In the genomic region with DNA sequence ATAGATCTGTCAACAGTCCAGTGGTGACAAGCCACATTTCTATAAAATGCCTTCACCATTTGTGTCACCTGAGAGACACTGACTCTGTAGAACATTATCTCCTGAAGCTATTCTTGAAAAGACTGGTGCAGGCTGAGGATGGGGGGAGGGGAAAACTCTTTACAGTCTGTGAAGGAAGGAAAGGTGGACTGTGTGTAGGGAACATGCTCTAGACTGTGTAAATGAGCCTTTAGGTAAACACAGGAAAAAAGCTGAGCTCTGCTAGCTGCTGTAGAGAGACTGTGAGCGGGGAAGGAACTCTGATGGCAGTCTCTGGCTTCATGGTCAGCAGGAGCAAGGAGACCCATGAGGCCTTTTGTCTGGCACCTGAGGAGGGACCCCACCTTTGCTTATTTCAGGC, we compare ENCODE assay signal across 22 mouse cellular contexts.
DNase-seq lines count a peak whose midpoint lies in the region; ATAC-seq and TF ChIP-seq lines count a peak whose summit lies in the region.
"Had no signal": no experiment of that assay in that cellular context is flagged by ENCODE, and none has a peak within 500 bp of the region (broad histone marks: within the 10 kb centered on the region; RNA-seq: fewer than 3 reads in every experiment).

No protein-coding gene starts in this region.

- H3K27ac ChIP-seq in hindbrain, embryonic 13.5 days: 0 out of 2 replicates have a peak overlapping the region, but pooled peaks have one; percentile 45
- H3K27ac ChIP-seq in hindbrain, embryonic 10.5 days: no peak overlapping the region
- no peak overlapping the region for H3K27ac ChIP-seq in lung, embryonic 16.5 days (ENCODE audit: low read length)
- 0 out of 2 replicates have a peak overlapping the region, but pooled peaks have one; percentile 14 for H3K27ac ChIP-seq in neural tube, embryonic 15.5 days (replicated peaks)
- H3K27ac ChIP-seq: embryonic facial prominence, embryonic 15.5 days; gastrocnemius, adult 2 months; kidney, embryonic 15.5 days; limb, embryonic 13.5 days; liver, embryonic 12.5 days; midbrain, embryonic 12.5 days had no signal

- peaks cover 9% of the 10 kb centered on the region for H3K4me1 ChIP-seq in hindbrain, embryonic 13.5 days (replicated peaks)
- H3K4me1 ChIP-seq in hindbrain, embryonic 10.5 days (replicated peaks): peaks cover 30% of the 10 kb centered on the region
- 0 out of 2 replicates have a peak, but pooled peaks cover 2% of the 10 kb centered on the region for H3K4me1 ChIP-seq in lung, embryonic 16.5 days (replicated peaks; ENCODE audit: control insufficient read depth, insufficient read depth, low read length)
- peaks cover 6% of the 10 kb centered on the region for H3K4me1 ChIP-seq in neural tube, embryonic 15.5 days
- H3K4me1 ChIP-seq: embryonic facial prominence, embryonic 15.5 days; liver, embryonic 12.5 days had no signal

- 96% methylated on average over 1 of the region's 1 CpGs for WGBS in hindbrain, embryonic 13.5 days
- 79% methylated on average over 1 of the region's 1 CpGs for WGBS in hindbrain, embryonic 10.5 days
- 56% methylated on average over 1 of the region's 1 CpGs for WGBS in lung, embryonic 16.5 days
- WGBS in neural tube, embryonic 15.5 days: 80% methylated on average over 1 of the region's 1 CpGs

- H3K27me3 ChIP-seq in hindbrain, embryonic 13.5 days: no peaks in the 10 kb centered on the region
- H3K27me3 ChIP-seq in hindbrain, embryonic 10.5 days (ENCODE audit: insufficient read depth, poor library complexity, severe bottlenecking): no peaks in the 10 kb centered on the region
- no peaks in the 10 kb centered on the region for H3K27me3 ChIP-seq in lung, embryonic 16.5 days (ENCODE audit: control insufficient read depth, insufficient read depth, low read depth, low read length)
- no peaks in the 10 kb centered on the region for H3K27me3 ChIP-seq in neural tube, embryonic 15.5 days (replicated peaks)
- H3K27me3 ChIP-seq: embryonic facial prominence, embryonic 15.5 days; kidney, embryonic 15.5 days; limb, embryonic 13.5 days; liver, embryonic 12.5 days; midbrain, embryonic 12.5 days had no signal

- no peaks in the 10 kb centered on the region for H3K36me3 ChIP-seq in hindbrain, embryonic 13.5 days
- H3K36me3 ChIP-seq in hindbrain, embryonic 10.5 days: 0 out of 2 replicates have a peak, but pooled peaks cover 3% of the 10 kb centered on the region
- H3K36me3 ChIP-seq in lung, embryonic 16.5 days (ENCODE audit: control insufficient read depth, insufficient read depth, low read length): no peaks in the 10 kb centered on the region
- 0 out of 2 replicates have a peak, but pooled peaks cover under 1% of the 10 kb centered on the region for H3K36me3 ChIP-seq in neural tube, embryonic 15.5 days
- H3K36me3 ChIP-seq: kidney, embryonic 15.5 days; midbrain, embryonic 12.5 days had no signal

- ATAC-seq in hindbrain, embryonic 13.5 days (ENCODE audit: low FRiP score): no peak
- ATAC-seq in lung, embryonic 16.5 days (ENCODE audit: low read depth): peak; percentile 60
- ATAC-seq in neural tube, embryonic 15.5 days (ENCODE audit: low FRiP score): no peak
- ATAC-seq: forebrain, embryonic 14.5 days; intestine, embryonic 16.5 days; liver, embryonic 12.5 days had no signal

- DNase-seq in hindbrain, embryonic 10.5 days (ENCODE audit: low spot score): no peak
- DNase-seq in lung, postnatal 36 days: no peak
- peak; percentile 35 for DNase-seq in brain, embryonic 14.5 days (ENCODE audit: low read depth)
- no peak for DNase-seq in layer of hippocampus, postnatal 14 days (ENCODE audit: low spot score in 2 of 2)
- DNase-seq: adrenal gland, adult 2 months; cerebellum, adult 2 months; cerebellum, postnatal 36 days; embryo, embryonic 11 days; gastrocnemius, adult 2 months; kidney, postnatal 4 days; lung, adult 18-20 months had no signal

- no peaks in the 10 kb centered on the region for H3K9me3 ChIP-seq in hindbrain, embryonic 13.5 days
- H3K9me3 ChIP-seq in hindbrain, embryonic 10.5 days: no peaks in the 10 kb centered on the region
- no peaks in the 10 kb centered on the region for H3K9me3 ChIP-seq in lung, embryonic 16.5 days (ENCODE audit: control insufficient read depth, low read length)
- H3K9me3 ChIP-seq in neural tube, embryonic 15.5 days (replicated peaks): no peaks in the 10 kb centered on the region
- H3K9me3 ChIP-seq: embryonic facial prominence, embryonic 15.5 days; kidney, embryonic 15.5 days; limb, embryonic 13.5 days; liver, embryonic 12.5 days; midbrain, embryonic 12.5 days had no signal

- TF ChIP-seq POLR2A in brain, embryonic 14.5 days (IDR thresholded peaks at IDR 0.05; ENCODE audit: borderline replicate concordance, extremely low read depth, insufficient read depth, insufficient read length, poor library complexity, severe bottlenecking): no peak

- no peak overlapping the region for H3K4me3 ChIP-seq in hindbrain, embryonic 13.5 days
- H3K4me3 ChIP-seq in hindbrain, embryonic 10.5 days: no peak overlapping the region
- H3K4me3 ChIP-seq in lung, embryonic 16.5 days (ENCODE audit: low read length): no peak overlapping the region
- H3K4me3 ChIP-seq in neural tube, embryonic 15.5 days (replicated peaks): no peak overlapping the region
- H3K4me3 ChIP-seq: embryonic facial prominence, embryonic 15.5 days; gastrocnemius, adult 2 months; kidney, embryonic 15.5 days; limb, embryonic 13.5 days; liver, embryonic 12.5 days; midbrain, embryonic 12.5 days; myocyte had no signal

- H3K9ac ChIP-seq in hindbrain, embryonic 13.5 days: no peak overlapping the region
- H3K9ac ChIP-seq in lung, embryonic 16.5 days (ENCODE audit: low read length): no peak overlapping the region
- no peak overlapping the region for H3K9ac ChIP-seq in neural tube, embryonic 15.5 days (replicated peaks)
- H3K9ac ChIP-seq: embryonic facial prominence, embryonic 15.5 days; kidney, embryonic 15.5 days; limb, embryonic 13.5 days; liver, embryonic 12.5 days; midbrain, embryonic 12.5 days had no signal

- TF ChIP-seq CTCF in brain, embryonic 14.5 days (IDR thresholded peaks at IDR 0.05; ENCODE audit: borderline replicate concordance, extremely low read depth, insufficient read depth, insufficient read length): no peak

- H3K4me2 ChIP-seq in hindbrain, embryonic 13.5 days: no peak overlapping the region
- H3K4me2 ChIP-seq in lung, embryonic 16.5 days (ENCODE audit: low read depth, low read length): no peak overlapping the region
- no peak overlapping the region for H3K4me2 ChIP-seq in neural tube, embryonic 15.5 days
- H3K4me2 ChIP-seq: embryonic facial prominence, embryonic 15.5 days; kidney, embryonic 15.5 days; limb, embryonic 13.5 days; liver, embryonic 12.5 days; midbrain, embryonic 12.5 days had no signal

Comparison
In these comparisons a context has a peak if more than half of its experiments do, and no peak if none do; other contexts are left out.
1. H3K27ac ChIP-seq: peak in hindbrain, embryonic 13.5 days (single experiment) and neural tube, embryonic 15.5 days (single experiment); none in hindbrain, embryonic 10.5 days (single experiment) and lung, embryonic 16.5 days (single experiment).